Mouse (Mus musculus) liver, adult 2 months (tissue): Measurements from ENCODE around the gene Rep15. TPM values are rescaled to one million over a fixed set of nuclear protein-coding genes. Genes with fewer than 3 reads are reported as not detected.

Source experiments
- DNase-seq: peaks from one replicate; pipeline ENCODE4 v3.0.0-alpha.2; 2011; ENCODE audit warnings: low read depth, low spot score; ENCODE audit errors: extremely low read depth
- H3K27ac ChIP-seq: fragments of 200-500 bp; replicated peaks from 2 replicates; pipeline ENCODE4 v1.5.1; 2012; ENCODE audit warnings: low read depth, mild to moderate bottlenecking, control low read depth, inconsistent platforms, low read length; ENCODE audit not compliant: insufficient read depth
- H3K27me3 ChIP-seq: fragments of 200-500 bp; 2 replicates; pipeline ENCODE4 v1.6.1; 2012; ENCODE audit warnings: mild to moderate bottlenecking, moderate library complexity, low read length, inconsistent platforms; ENCODE audit not compliant: control insufficient read depth, insufficient read depth
- H3K36me3 ChIP-seq: fragments of 200-500 bp; 2 replicates; pipeline ENCODE4 v1.6.1; 2012; ENCODE audit warnings: low read length, inconsistent platforms; ENCODE audit not compliant: control insufficient read depth, insufficient read depth
- H3K4me1 ChIP-seq: fragments of 200-500 bp; 2 replicates; pipeline ENCODE4 v1.6.1; 2011; ENCODE audit warnings: low read length; ENCODE audit not compliant: control insufficient read depth, insufficient read depth
- H3K4me3 ChIP-seq: fragments of 200-500 bp; 2 replicates; pipeline ENCODE4 v1.5.1; 2011; ENCODE audit warnings: low read depth, mild to moderate bottlenecking, control low read depth, low read length, moderate library complexity; ENCODE audit not compliant: insufficient read depth
- H3K79me2 ChIP-seq: fragments of 200-500 bp; 2 replicates; pipeline ENCODE4 v1.6.1; 2012; ENCODE audit warnings: inconsistent platforms, mild to moderate bottlenecking, low read length, moderate library complexity; ENCODE audit not compliant: control insufficient read depth, insufficient read depth
- H3K9ac ChIP-seq: fragments of 200-500 bp; 2 replicates; pipeline ENCODE4 v1.6.1; 2012; ENCODE audit warnings: low read depth, mild to moderate bottlenecking, control low read depth, inconsistent platforms, low read length
- CTCF ChIP-seq: fragments of 200-500 bp; IDR thresholded peaks from 2 replicates; pipeline ENCODE4 v1.5.1; 2011; ENCODE audit warnings: low read depth, low read length, control low read depth
- POLR2A ChIP-seq: fragments of 200-500 bp; IDR thresholded peaks from 2 replicates; pipeline ENCODE4 v1.6.1; 2011; ENCODE audit warnings: low read length, control low read depth; ENCODE audit not compliant: insufficient read depth; ENCODE audit errors: extremely low read depth
- WGBS: fragments of 180-500 bp; shearing (Covaris S2); methylation state at CpG from one replicate; pipeline ENCODE4 v1.1.7; 2018; 5-methylcytosine and 5-hydroxymethylcytosine counted together
- polyA plus RNA-seq: library from polyadenylated mRNA; depleted of rRNA; stranded (reverse); fragments of >200 nt; gene quantifications from 2 replicates; pipeline ENCODE4 v1.2.3, GENCODE M21; 2012
- total RNA-seq: library from RNA; depleted of rRNA; stranded (reverse); fragments of >200 nt; gene quantifications from 2 replicates; pipeline ENCODE4 v1.2.3, GENCODE M21; 2014

Gene Rep15
- total and polyA plus RNA-seq, 2 experiments: 0.05 to 0.37 TPM

DNA sequence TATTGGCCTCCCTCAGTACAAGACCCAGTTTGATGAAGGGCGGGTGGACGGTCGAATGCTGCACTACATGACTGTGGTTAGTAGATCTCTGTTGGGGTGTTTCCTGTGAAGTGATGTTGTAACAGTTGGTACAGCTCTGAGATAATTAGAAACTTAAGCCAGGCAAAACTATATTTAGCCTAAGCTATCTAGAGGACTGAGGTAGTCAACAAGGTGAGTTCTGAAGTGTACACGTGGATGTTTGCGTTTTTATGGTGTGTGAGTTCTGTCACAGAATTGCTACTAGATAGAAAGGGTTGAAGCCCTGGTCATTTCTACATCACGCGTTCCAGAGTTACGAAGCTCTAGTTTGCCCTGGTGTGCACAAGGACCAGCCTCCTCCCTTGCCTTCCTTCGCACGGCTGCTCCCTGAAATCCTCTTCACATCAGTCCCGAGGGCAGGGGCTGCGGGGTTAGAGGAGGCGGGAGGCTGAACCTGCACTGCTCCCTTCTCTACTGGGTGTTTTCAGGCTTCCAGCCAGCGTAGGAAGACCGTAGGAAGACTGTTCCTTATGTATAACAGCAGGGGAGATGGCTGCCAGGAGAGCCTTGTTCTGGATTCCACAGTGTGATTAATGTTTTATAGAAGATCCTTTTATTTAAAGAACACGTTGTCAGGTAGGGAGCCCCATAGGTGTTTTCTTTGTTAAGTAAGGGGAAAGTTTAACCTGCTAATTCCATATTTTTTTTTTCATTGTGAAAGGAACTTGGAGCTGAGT lies 9.8 kb upstream of the Rep15 start:
- Histone ChIP-seq H3K36me3 (peaks cover 50% of the 10 kb centered on the region), H3K4me3 (no peak overlapping the region), H3K27me3 (no peaks in the 10 kb centered on the region), H3K79me2 (no peaks in the 10 kb centered on the region), H3K9ac (no peak overlapping the region), H3K27ac (no peak overlapping the region), H3K4me1 (no peaks in the 10 kb centered on the region)
- WGBS: 92% methylated on average over 16 of the region's 16 CpGs
- no peak for DNase-seq
- TF ChIP-seq CTCF (no peak), POLR2A (no peak)

DNA sequence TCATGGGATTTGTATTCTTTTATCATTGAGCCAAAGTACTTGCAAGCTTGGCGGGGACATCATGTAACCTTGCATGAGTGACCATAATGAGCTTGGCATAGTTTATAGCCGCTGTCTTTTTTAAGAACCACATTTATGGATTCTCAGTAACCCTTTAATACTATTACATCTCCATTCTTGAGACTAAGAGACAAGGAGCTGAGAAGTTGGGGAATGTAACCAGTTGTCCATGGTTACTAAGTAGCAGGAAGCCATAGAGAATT lies 9.3 kb upstream of the Rep15 start:
- no peaks in the 10 kb centered on the region for H3K4me1 ChIP-seq
- TF ChIP-seq CTCF (no peak), POLR2A (no peak)
- WGBS: 92% methylated on average over 2 of the region's 2 CpGs
- H3K4me3 ChIP-seq: no peak overlapping the region
- no peaks in the 10 kb centered on the region for H3K79me2 ChIP-seq
- no peaks in the 10 kb centered on the region for H3K27me3 ChIP-seq
- DNase-seq: no peak
- no peak overlapping the region for H3K27ac ChIP-seq
- peaks cover 48% of the 10 kb centered on the region for H3K36me3 ChIP-seq
- no peak overlapping the region for H3K9ac ChIP-seq

DNA sequence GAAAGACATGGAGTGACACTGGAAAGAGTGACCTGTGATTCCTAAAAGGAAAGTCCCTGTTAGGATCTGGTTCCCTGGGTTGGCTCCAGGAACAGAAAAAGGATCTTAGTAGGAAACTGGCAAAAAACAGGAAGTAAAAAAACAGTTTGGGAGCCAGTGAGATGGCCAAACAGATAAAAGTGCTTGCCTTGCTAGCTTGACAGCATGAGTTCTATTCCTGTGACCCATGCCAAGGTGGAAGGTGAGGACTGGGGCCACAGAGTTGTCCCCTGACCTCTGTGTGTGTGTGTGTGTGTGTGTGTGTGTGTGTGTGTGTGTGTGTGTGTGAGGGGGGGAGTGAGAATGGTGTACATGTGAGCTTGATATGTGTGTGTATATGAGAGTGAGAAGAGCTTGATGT lies 8.8 kb upstream of the Rep15 start:
- peak; percentile 48 for DNase-seq
- TF ChIP-seq POLR2A (no peak), CTCF (no peak)
- H3K36me3 ChIP-seq: peaks cover 50% of the 10 kb centered on the region

DNA sequence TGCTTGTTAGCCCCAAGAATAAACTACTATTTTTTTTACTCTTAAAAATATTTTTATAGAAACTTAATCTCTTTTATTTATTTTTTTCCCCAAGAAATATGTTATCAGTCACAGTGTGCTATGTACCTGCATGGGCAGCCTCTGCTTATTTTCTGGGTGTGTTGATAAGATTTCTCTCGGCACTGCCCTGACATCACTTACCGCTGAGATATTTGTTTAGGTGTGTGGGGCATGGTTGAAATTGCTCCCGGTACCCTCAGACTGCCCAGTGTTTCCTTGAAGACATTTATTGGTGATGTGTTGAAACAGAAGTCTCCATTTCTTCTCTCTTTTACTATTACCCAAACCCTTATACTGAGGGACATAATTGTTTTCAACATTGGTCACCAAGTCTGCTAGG lies 7.6 kb upstream of the Rep15 start:
- peaks cover 52% of the 10 kb centered on the region for H3K36me3 ChIP-seq
- 86% methylated on average over 3 of the region's 3 CpGs for WGBS
- H3K9ac ChIP-seq: no peak overlapping the region
- DNase-seq: no peak
- TF ChIP-seq POLR2A (no peak), CTCF (no peak)
- no peaks in the 10 kb centered on the region for H3K27me3 ChIP-seq
- no peaks in the 10 kb centered on the region for H3K79me2 ChIP-seq
- no peak overlapping the region for H3K27ac ChIP-seq
- no peaks in the 10 kb centered on the region for H3K4me1 ChIP-seq
- H3K4me3 ChIP-seq: no peak overlapping the region

More for the DNA sequence above, 8.8 kb upstream of the Rep15 start:
- Histone ChIP-seq H3K4me3 (no peak overlapping the region), H3K4me1 (no peaks in the 10 kb centered on the region), H3K79me2 (no peaks in the 10 kb centered on the region), H3K27ac (no peak overlapping the region), H3K9ac (no peak overlapping the region), H3K27me3 (no peaks in the 10 kb centered on the region)

DNA sequence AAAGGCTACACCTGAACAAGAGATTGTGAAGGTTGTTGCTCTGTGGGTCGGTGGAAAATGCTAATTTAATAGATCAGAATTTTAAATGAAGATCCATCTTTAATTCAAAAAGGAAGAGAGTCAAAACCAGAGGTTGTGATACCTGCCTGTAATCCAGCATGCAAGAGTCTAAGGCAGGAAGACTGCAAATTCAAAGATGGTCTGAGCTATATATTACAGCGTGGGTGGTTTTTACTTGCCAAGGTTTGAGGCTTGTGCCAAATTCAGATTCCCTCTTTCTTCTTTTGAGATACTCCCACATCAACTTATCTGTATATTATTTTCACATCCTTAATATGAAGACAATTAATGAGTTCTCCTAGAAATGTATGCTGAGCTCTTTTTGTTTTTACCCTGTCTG lies 4.0 kb upstream of the Rep15 start:
- WGBS: 95% methylated on average over 2 of the region's 2 CpGs

DNA sequence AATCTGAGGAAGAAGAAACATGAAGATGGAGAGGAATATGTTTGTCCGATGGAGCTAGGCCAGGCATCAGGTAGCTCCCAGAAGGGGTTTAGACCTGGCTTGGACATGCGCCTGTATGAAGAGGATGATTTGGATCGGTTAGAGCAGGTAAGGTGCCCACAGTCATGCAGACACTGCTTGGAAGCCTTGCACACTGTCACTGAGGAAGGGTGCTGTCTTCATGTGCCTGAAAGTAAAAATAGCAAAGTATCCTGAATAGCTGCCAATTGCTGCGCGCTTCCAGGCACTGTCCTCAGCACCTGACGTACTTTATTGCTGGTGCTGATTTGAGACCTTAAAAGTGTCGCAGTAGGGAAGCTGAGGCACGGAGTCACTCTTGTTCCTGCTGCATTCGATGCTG lies 2.8 kb upstream of the Rep15 start:
- Histone ChIP-seq H3K36me3 (peaks cover 54% of the 10 kb centered on the region), H3K27ac (no peak overlapping the region), H3K4me3 (no peak overlapping the region), H3K9ac (no peak overlapping the region), H3K79me2 (no peaks in the 10 kb centered on the region), H3K27me3 (no peaks in the 10 kb centered on the region), H3K4me1 (no peaks in the 10 kb centered on the region)
- DNase-seq: no peak
- TF ChIP-seq CTCF (no peak), POLR2A (no peak)
- WGBS: 96% methylated on average over 9 of the region's 9 CpGs

More for the DNA sequence above, 4.0 kb upstream of the Rep15 start:
- H3K4me1 ChIP-seq: no peaks in the 10 kb centered on the region
- TF ChIP-seq POLR2A: no peak
- TF ChIP-seq CTCF: no peak
- H3K27me3 ChIP-seq: no peaks in the 10 kb centered on the region
- DNase-seq: no peak
- H3K36me3 ChIP-seq: peaks cover 56% of the 10 kb centered on the region
- no peaks in the 10 kb centered on the region for H3K79me2 ChIP-seq
- H3K4me3 ChIP-seq: no peak overlapping the region
- H3K27ac ChIP-seq: no peak overlapping the region
- no peak overlapping the region for H3K9ac ChIP-seq
